Mouse (Mus musculus): ENCODE measurements around the gene Fndc3b.

Gene Fndc3b

DNA sequence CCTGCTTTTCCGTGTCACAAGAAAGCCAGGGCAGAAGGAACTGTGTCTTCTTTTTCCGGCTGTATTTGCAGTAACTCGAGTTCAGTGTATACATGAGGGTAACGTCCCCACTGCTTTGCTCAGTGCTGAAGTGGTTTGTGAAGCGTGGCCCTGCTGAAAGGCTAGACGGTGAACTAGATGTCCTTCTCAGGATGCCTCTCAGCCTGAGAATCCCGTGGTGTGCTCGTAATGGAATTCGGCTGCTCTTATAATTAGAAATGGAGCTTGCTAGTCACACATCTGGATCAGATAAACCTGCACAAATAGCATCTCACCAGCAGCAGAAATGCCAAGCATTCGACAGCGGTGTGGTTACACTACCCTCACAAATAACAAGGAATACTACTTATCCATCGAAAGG lies 40.7 kb downstream of the Fndc3b start:
- no peak for DNase-seq

DNA sequence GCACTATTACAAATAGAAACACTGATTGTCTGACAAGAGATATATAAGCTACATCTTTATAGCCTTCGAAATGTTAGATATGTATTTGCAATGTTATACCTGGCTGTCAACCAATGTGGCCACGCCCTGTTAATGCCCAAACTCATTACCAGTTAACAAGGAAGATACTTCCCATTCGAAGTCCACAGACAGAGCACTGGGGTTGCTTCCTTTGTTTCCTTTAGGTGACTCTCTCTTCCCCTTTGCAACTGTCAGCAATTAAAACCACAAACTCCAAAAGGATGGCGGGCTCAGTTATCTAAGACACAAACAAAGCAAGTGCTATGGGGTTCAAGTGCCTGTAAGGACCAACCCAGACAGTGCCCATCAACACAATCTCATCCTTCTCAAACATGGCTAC lies 43.8 kb downstream of the Fndc3b start:
- no peak for DNase-seq

DNA sequence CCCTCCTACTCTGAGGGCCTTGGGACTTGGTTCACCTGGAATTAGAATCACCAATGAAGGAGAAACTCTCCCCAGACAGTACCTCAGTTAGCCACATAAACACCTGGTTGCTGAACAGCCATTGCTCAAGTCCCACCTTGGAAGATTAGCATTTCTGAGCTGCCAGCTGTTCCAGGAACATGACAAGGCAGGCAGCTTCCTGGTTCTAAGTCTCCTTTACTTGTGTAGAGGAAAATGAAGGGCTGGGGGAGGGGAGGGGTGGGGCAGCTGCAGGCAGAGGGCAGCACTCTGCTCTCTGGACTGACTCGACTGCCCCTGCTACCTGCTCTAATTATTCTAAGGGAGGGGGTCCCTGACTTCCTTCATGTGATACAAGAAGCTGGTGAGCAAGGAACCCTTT lies 45.8 kb downstream of the Fndc3b start:
- no peak for DNase-seq

DNA sequence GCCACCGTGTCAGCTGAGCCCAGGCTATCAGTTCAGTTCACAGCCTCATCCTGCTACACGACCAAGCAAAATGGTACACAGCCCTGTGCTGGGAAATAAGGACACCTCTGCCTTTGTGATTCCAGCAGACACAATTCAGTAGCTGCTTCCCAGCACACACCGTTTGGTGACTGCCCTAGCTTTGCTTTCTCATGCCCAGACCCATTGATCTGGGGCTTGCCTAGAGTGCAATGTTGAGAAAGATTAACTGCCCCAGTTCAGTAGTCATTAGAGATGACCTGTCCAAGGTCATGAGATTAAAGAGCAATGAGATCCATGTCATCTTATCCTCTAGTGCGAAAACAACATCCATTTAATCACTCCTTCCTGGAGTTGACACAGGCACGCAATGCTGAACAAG lies 47.9 kb downstream of the Fndc3b start:
- no peak for DNase-seq

DNA sequence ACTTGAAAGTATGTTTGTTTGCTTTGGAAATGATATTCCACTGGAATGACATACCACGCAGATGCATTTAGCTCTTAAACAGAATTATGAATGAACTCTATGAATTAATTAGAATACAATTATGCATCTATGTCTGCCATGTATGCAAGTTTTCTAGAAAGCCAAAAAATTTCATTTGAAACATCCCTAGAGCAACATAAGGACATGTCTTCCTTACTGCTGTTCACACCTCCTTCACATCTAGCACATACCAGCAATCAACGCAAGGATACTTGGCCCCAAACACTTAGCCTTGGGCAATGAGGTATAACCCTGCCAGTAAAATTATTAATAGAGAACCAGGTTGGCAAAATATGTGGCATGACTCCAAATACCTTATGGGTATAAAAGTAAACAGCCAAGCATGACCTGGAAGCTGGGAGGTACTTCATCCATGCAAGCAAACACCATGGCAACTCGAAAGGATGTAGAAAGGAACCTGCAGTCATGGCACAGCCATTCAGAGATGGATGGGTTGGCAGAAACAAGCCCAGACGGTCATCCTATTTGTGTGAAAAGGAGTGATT lies 52.8 kb downstream of the Fndc3b start:
- DNase-seq, result no peak

GRCm38 (mm10) chr3:27656764-27657390 lies 54.2 kb downstream of the Fndc3b start:
- DNase-seq, result no peak

DNA sequence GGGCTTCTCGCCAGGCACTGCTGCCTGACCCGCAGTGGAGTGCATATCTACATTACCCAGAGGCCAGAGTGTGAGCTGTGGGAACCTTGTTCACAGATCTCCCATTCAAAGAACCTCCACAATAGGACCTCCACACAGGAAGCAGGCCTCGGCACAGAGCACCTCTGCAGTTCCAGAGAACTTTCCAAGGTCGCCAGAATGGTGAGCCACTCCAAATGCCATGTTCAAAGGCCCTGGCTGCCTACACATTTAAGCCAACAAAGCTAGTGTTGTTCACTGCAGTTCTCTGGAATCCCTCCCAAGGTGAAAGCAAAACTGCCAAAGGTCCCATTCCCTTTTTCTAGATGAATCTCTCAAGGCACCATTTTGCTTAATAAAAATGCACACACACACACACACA lies 55.4 kb downstream of the Fndc3b start:
- DNase-seq, result no peak

DNA sequence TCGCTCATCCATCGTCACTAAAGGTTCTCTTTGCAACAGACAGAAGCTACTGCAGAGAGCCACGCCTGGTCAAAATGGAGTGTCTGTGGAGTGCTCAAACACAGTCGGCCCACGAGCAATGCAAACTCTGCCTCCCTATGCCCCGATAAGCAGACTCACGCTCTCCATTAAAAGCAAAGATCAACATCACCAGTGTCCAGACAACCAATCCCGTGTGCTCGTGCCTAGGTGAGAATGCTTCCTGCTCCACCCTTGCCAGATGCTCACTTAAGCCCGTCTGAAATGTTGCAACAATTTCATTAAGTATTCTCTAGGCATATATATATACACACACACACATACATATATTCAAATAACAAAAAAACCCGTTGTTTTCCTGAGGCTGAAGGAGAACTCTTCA lies 56.1 kb downstream of the Fndc3b start:
- DNase-seq, result no peak

DNA sequence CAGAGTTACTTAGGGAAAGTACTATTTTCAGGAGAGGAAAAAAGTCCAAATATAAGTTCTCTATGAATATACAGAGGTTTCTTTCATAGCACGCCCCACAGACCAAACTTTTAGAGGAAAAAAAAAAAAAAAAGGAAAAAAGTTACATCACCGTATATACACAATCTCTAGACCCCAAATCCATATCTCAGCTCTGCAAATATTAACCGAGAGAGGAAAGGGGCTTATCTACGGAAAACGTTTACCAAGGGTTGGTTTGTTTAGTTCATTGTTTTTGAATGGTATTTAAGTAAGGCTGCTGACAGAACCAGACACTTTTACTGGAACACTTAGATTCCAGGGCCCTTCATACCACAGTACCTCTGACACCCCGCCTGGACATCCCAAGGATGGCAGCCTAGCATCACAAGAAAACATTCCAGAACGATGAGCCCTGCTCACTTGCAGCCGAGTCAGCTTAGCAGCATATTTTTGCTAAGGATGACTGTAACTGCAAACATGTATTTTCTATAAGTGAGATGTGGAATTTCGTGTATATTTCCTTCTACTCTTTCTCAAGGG lies 58.6 kb downstream of the Fndc3b start:
- DNase-seq, result peak in 1 of 2 experiments; percentile 33

DNA sequence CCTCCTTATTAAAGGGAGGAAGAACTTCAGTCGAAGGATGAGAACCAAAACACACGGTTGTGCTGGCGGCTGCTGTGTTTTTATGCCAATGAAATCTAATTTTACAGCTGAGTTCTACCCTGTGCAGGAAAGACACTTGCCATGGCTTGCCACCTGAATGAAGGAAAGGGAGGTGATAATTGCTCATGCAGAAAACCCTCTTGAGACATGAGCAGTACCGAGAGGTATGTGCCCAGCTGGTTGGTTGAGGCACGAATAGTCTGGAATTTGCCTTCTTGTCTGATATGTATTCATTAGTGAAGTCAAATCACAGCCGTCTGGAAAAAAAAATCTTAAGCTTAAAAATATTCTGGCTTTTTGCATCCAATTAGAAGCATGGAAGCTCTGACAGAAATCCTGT lies 59.4 kb downstream of the Fndc3b start:
- no peak for DNase-seq

DNA sequence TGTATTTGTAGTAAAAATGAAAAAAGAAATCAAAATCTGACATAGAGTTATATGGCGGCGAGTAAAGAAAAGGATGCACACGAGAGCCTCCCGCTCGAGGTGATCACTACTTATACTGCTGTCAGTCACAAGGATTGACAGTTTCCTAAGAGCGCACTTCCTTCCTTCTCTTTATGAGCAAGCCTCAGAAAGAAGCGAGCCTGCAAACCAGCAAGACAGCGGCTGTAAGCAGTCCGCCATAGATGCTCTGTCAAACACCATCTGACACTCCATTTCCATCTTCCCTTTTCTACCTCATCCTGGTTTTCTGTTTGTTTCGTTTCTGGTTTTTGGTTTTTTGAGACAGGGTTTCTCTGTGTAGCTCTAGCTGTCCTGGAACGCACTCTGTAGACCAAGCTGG lies 61.0 kb downstream of the Fndc3b start:
- DNase-seq, result no peak

DNA sequence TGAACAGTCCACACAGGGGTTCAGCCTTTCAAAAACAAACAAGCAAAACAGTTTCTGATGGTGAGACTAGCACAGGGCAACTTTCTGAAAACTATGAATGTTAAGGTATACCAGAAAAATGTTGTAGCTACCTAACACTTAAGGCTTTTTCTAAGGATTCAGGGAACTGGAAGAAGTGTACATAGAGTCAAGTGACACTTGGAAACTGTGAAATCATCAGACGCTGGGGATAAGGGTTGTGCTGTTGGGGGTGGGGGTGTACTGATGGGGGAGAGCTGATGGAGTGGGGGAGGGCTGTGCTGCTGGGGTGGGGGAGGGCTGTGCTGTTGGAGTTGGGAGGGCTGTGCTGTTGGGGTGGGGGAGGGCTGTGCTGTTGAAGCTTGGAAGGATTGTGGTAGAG lies 61.8 kb downstream of the Fndc3b start:
- DNase-seq, result no peak

- no peak for DNase-seq
Observed at GRCm38 (mm10) chr3:27642381-27642780, 68.7 kb downstream of the Fndc3b start.

- no peak for DNase-seq
Observed at GRCm38 (mm10) chr3:27639701-27640100, 71.4 kb downstream of the Fndc3b start.

- DNase-seq, result no peak
Observed at GRCm38 (mm10) chr3:27637046-27637661, 74.0 kb downstream of the Fndc3b start.

DNA sequence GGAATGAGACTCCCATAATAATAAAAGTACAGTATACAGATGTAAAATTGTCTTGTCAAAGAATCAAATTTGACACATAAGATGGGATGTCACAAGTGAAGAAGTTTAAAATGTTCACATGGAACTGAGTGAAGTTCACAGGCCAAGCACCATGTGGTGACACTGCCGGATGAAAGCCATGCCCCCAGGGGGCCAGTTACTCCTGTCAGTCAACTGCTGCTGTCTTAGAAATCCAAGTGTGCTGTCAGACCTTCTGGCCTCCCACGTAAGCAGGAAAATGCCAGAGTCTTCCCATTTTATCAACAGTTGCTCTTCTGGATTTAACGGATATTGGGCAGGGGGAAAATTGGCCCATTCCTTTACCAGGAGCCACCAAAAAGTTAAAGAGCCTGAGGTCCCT lies 75.3 kb downstream of the Fndc3b start:
- no peak for DNase-seq

GRCm38 (mm10) chr3:27632880-27633279 lies 78.2 kb downstream of the Fndc3b start:
- DNase-seq, result no peak

DNA sequence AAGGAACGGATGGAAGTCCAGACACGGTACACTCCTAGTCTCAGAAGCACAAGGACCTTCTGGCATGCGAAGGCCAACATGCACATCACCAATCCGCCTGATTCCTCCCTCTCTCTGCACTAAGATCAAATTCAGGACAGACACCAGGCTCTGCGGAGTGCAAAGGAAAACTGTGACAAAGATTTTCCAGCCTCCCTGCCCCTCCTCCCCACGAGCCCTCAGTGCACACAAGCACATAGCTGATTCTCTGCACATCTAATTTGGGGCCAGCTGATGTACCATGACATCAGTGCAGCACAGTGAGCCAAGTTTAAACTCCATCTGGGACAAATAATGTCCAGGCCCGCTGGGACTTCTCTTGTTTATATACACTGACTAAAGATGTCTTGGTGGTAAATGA lies 80.0 kb downstream of the Fndc3b start:
- DNase-seq, result peak in 1 of 2 experiments; percentile 44

GRCm38 (mm10) chr3:27629716-27630115 lies 81.4 kb downstream of the Fndc3b start:
- no peak for DNase-seq

DNA sequence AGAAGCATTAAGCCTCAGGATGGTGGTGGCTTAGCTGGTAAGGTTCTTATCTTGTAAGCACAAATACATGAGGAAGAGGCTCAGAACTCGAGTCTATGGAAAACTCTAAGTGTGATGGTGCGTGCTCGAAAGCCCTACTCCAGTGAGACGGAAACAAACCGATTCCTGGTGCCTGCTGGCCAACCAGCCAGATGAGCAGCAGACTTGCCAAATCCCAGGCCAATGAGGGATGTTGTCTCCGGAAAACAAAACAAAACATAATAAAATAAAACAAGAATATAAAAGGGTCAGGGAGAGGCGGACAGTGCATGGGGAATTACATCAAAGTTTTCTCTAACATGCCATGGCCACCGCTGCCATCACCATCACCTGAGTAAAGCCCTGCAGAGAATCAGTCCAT lies 84.8 kb downstream of the Fndc3b start:
- DNase-seq, result no peak

DNA sequence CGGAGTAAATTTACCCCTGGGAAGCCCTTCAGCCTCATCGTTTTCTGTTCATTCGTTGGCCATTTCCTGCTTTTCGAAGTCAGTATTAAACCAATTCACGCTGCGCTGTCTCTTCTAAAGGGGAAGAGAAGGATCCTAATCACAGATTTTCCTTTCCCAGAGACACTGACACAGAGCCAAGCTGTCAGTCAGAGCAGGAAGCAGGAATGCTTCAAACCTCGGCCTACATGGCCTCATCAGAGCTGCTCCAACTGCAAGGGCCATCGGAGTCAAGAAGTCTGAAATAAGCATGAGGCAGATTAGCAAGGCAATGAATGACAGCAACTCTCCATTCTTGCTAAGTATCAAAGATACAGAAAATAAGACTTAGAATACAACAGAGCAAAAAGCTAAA lies 85.5 kb downstream of the Fndc3b start:
- DNase-seq, result peak in 1 of 2 experiments; percentile 26

- no peak for DNase-seq
Observed at GRCm38 (mm10) chr3:27624974-27625591, 86.0 kb downstream of the Fndc3b start.

DNA sequence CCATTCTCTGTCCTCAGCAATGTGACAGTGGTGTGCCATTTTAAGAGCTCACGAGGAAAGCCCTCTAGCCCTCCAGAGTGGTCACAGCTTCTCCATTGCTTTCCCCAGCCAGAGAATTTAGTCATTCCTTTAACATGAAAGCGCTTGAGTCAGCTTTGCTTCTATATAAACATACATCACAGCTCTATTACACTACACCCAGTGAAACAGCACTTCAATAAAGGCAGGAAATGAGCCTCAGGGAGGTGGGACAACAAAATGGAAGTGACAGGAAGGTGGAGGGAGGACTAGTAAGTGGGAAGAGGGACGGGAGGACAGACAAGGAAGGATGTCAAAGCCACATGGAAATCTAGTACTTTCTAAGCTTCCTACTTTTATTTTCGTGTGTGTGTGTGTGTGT lies 88.7 kb downstream of the Fndc3b start:
- DNase-seq, result no peak

DNA sequence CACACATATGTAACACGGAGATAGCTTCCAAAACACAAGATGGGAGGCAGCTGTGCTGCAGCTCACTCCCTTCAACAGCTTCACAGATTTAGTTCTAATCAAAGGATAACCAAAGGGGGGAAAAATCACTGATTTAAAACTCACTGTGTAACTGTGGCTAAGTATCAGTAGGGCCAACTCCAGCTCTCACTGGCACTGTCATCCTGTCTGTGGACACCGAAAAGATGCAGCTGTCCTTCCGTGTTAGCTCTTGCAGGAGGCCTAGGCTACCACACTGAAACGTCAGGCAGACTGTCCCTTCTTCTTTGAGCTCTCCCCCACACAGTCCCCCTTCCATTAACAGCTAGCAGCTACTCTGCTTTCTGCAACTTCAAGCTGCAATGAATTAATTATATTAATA lies 89.9 kb downstream of the Fndc3b start:
- peak in 1 of 2 experiments; percentile 33 for DNase-seq

Measured in kidney, postnatal 4 days (tissue).